Mouse (Mus musculus): ENCODE results near the gene Asb10.

The Asb10 gene

GRCm38 (mm10) chr5:24490413-24490920, 50.3 kb downstream of the Asb10 start:
- DNase-seq (ENCODE audit: low read depth): no peak

DNA sequence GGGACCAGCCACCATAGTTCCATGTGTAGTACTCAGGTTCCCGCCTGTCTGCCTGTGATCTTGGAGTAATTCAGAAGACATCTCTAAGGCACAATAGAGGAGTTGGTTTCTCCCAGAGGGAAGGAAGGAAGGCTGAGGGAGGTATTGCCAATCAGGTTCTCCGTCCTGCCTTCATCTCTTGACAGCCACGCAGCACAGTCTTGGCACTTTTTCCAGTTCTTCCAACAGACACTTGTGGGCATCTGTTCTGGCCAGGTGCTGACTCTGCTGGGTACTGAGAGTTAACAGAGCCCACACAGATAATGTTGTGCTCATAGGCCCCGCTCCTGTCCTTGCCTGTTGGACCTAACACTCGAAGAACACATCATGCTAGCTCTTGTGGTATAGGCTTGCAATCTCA, 54.0 kb downstream of the Asb10 start:
- DNase-seq (ENCODE audit: low read depth): no peak

- DNase-seq (ENCODE audit: low read depth): peak; percentile 92
Measured at GRCm38 (mm10) chr5:24486097-24486496, 54.7 kb downstream of the Asb10 start.

DNA sequence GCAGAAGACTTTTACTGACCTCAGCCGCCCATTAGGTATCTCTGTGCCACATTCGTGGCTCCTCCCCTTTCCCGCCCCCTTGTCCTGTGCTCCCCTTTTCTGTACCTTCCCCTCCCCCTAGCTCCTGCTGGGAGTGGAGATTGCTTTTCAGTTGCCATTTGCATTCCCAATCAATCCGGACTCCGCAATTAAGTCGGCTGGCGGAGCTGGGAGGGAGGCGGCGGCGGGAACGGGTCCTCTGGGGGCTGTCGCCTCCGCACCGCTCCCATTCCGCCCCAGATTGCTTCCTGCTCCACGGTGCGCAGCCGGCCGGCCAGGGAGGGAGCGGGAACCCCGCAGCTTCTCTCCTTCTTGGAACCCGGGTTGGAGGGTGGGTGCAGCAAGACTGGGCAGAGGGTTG, 55.8 kb downstream of the Asb10 start:
- DNase-seq (ENCODE audit: low read depth): no peak

DNA sequence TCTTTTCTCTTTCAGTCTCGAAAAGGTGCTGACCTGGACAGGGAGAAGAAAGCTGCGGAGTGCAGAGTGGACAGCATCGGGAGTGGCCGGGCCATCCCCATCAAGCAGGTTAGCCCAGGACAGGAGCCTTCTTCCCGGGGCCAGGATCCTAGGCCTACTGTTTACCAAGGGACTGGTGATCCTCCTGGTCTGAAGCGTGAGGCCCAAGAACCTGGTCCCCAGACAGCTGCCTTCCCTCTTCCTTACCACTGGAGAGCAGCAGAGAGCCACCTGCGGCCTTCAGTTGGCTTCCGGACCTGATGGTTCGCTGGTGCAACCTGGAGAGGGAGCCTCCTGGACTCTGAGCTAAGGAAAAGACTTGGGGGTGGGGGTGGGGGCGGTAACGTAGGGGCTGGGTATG, 57.5 kb downstream of the Asb10 start:
- peak; percentile 76 for DNase-seq (ENCODE audit: low read depth)

Data from NIH3T3 (cell line).